Mouse (Mus musculus): ENCODE measurements around the gene Chfr.
"Not testable (repeated sequence)": the region's sequence is repeated elsewhere in the genome, so short reads cannot be mapped to it uniquely, and the experiment has no call there.

Gene Chfr

GRCm38 (mm10) chr5:110107581-110108304 lies 27.9 kb upstream of the Chfr start, which contains the start of gene Gtpbp6:
TSS of gene Gtpbp6 (minus strand) at chr5:110108197.
- peak; percentile 96 for DNase-seq (ENCODE audit: low read depth, low spot score)

- DNase-seq (ENCODE audit: low read depth, low spot score): no peak
Observed at GRCm38 (mm10) chr5:110108305-110108628, 27.4 kb upstream of the Chfr start.

- peak; percentile 72 for DNase-seq (ENCODE audit: low read depth, low spot score)
Observed at GRCm38 (mm10) chr5:110109991-110110441, 25.6 kb upstream of the Chfr start, which contains the start of gene Zfp605. TSS of gene Zfp605 (plus strand) at chr5:110110092.

GRCm38 (mm10) chr5:110122380-110122779 lies 13.3 kb upstream of the Chfr start:
- not testable (repeated sequence) for DNase-seq (ENCODE audit: low read depth, low spot score)

GRCm38 (mm10) chr5:110136087-110136464 lies 434 bp downstream of the Chfr start:
- DNase-seq (ENCODE audit: low read depth, low spot score): no peak

GRCm38 (mm10) chr5:110137816-110138215 lies 2.2 kb downstream of the Chfr start:
- DNase-seq (ENCODE audit: low read depth, low spot score): no peak

GRCm38 (mm10) chr5:110139325-110139724 lies 3.7 kb downstream of the Chfr start:
- DNase-seq (ENCODE audit: low read depth, low spot score): no peak

GRCm38 (mm10) chr5:110140424-110140823 lies 4.8 kb downstream of the Chfr start:
- no peak for DNase-seq (ENCODE audit: low read depth, low spot score)

- no peak for DNase-seq (ENCODE audit: low read depth, low spot score)
Observed at GRCm38 (mm10) chr5:110142309-110142708, 6.7 kb downstream of the Chfr start.

GRCm38 (mm10) chr5:110143007-110143406 lies 7.4 kb downstream of the Chfr start:
- no peak for DNase-seq (ENCODE audit: low read depth, low spot score)

GRCm38 (mm10) chr5:110169374-110169773 lies 33.7 kb downstream of the Chfr start:
- DNase-seq (ENCODE audit: low read depth, low spot score): no peak

GRCm38 (mm10) chr5:110176362-110177020 lies 40.8 kb downstream of the Chfr start, which contains the start of gene Golga3:
TSS of gene Golga3 (plus strand) at chr5:110176701.
- DNase-seq (ENCODE audit: low read depth, low spot score): peak; percentile 83

GRCm38 (mm10) chr5:110177021-110177420 lies 41.4 kb downstream of the Chfr start:
- DNase-seq (ENCODE audit: low read depth, low spot score): no peak

GRCm38 (mm10) chr5:110178628-110179027 lies 43.0 kb downstream of the Chfr start:
- DNase-seq (ENCODE audit: low read depth, low spot score): no peak

GRCm38 (mm10) chr5:110181716-110182115 lies 46.1 kb downstream of the Chfr start:
- DNase-seq (ENCODE audit: low read depth, low spot score): no peak

GRCm38 (mm10) chr5:110203164-110203895 lies 67.7 kb downstream of the Chfr start:
- no peak for DNase-seq (ENCODE audit: low read depth, low spot score)

- no peak for DNase-seq (ENCODE audit: low read depth, low spot score)
Observed at GRCm38 (mm10) chr5:110204777-110205176, 69.1 kb downstream of the Chfr start.

- DNase-seq (ENCODE audit: low read depth, low spot score): no peak
Observed at GRCm38 (mm10) chr5:110211312-110211711, 75.7 kb downstream of the Chfr start.

GRCm38 (mm10) chr5:110216780-110217179 lies 81.1 kb downstream of the Chfr start:
- no peak for DNase-seq (ENCODE audit: low read depth, low spot score)

- DNase-seq (ENCODE audit: low read depth, low spot score): no peak
Observed at GRCm38 (mm10) chr5:110220331-110220730, 84.7 kb downstream of the Chfr start.
